Comparison of ENCODE assay signal across 24 mouse cellular contexts in the genomic region with DNA sequence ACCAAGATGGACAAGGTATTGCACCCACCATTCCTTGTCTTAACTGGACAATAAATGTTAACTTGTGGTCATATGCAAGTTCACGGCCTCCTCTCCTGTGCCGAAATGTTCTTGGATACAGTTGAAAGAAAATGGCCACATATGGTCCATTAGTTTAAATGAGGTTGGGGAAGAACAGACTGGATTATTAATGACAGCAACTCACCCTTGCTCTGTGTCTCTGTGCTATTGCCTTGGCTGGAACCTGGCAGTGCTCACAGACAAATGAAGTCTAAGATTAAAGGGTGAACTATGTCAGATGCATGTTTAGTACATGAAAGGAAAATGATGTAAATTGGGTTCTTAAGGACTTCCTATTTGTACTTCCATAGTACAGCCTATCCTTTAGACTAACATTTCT.
"Had no signal": no experiment of that assay in that cellular context is flagged by ENCODE, and none has a peak within 500 bp of the region (broad histone marks: within the 10 kb centered on the region; RNA-seq: fewer than 3 reads in every experiment).

No protein-coding gene starts in this region.

- H3K4me1 ChIP-seq: forebrain, embryonic 15.5 days; hindbrain, embryonic 13.5 days; hindbrain, embryonic 15.5 days; limb, embryonic 13.5 days; limb, embryonic 15.5 days had no signal

- ATAC-seq: forebrain, embryonic 15.5 days; hindbrain, postnatal 0 days; intestine, embryonic 16.5 days had no signal

- H3K27ac ChIP-seq: forebrain, embryonic 15.5 days; heart, adult 2 months; heart, embryonic 13.5 days; heart, embryonic 15.5 days; hindbrain, embryonic 13.5 days; hindbrain, embryonic 15.5 days; hindbrain, postnatal 0 days; limb, embryonic 13.5 days; limb, embryonic 15.5 days had no signal

- H3K9ac ChIP-seq: forebrain, embryonic 15.5 days; forebrain, postnatal 0 days; heart, embryonic 13.5 days; heart, embryonic 15.5 days; hindbrain, embryonic 13.5 days; hindbrain, embryonic 15.5 days; limb, embryonic 13.5 days; limb, embryonic 15.5 days had no signal

- H3K9me3 ChIP-seq: forebrain, embryonic 15.5 days; heart, embryonic 13.5 days; heart, embryonic 15.5 days; hindbrain, embryonic 13.5 days; hindbrain, embryonic 15.5 days; limb, embryonic 13.5 days; limb, embryonic 15.5 days had no signal

- H3K36me3 ChIP-seq: forebrain, embryonic 15.5 days; heart, embryonic 13.5 days; heart, embryonic 15.5 days; hindbrain, embryonic 13.5 days; hindbrain, embryonic 15.5 days; limb, embryonic 13.5 days; limb, embryonic 15.5 days had no signal

- H3K27me3 ChIP-seq: forebrain, embryonic 15.5 days; heart, embryonic 13.5 days; heart, embryonic 15.5 days; hindbrain, embryonic 13.5 days; hindbrain, embryonic 15.5 days; limb, embryonic 13.5 days; limb, embryonic 15.5 days had no signal

- H3K4me2 ChIP-seq: forebrain, embryonic 15.5 days; heart, embryonic 11.5 days; heart, embryonic 13.5 days; heart, embryonic 15.5 days; hindbrain, embryonic 13.5 days; hindbrain, embryonic 15.5 days; limb, embryonic 13.5 days; limb, embryonic 15.5 days had no signal

- H3K4me3 ChIP-seq: forebrain, embryonic 15.5 days; heart, adult 2 months; heart, embryonic 13.5 days; heart, embryonic 15.5 days; hindbrain, embryonic 13.5 days; hindbrain, embryonic 15.5 days; limb, embryonic 13.5 days; limb, embryonic 15.5 days had no signal

- DNase-seq: forebrain, postnatal 0 days; gastrocnemius, postnatal 14 days; gastrocnemius, postnatal 36 days; heart, adult 11 months; heart, adult 2 months; heart, postnatal 14 days; heart, postnatal 36 days; kidney, adult 11 months; kidney, adult 2 months; kidney, postnatal 14 days; kidney, postnatal 36 days; layer of hippocampus, adult 9-11 months; layer of hippocampus, postnatal 36 days; left cerebral cortex, postnatal 4 days had no signal
